Mouse (Mus musculus) hindbrain, embryonic 16.5 days (tissue): ENCODE results near the gene Fbxw8. TPM values are rescaled to one million over a fixed set of nuclear protein-coding genes. Genes with fewer than 3 reads are reported as not detected.

Experiments
- ATAC-seq: fragments of 200-750 bp; cut with Nextera tagmentation; 2 replicates; pipeline ENCODE4 v1.8.0; 2017; ENCODE audit warnings: moderate TSS enrichment, moderate library complexity
- H3K27ac ChIP-seq: fragments of 300-500 bp; sonication (generic); 2 replicates; pipeline ENCODE4 v1.5.1; 2014; ENCODE audit warnings: low read depth, mild to moderate bottlenecking, control low read depth, low read length, moderate library complexity
- H3K27me3 ChIP-seq: fragments of 300-500 bp; sonication (generic); replicated peaks from 2 replicates; pipeline ENCODE4 v1.6.1; 2014; ENCODE audit warnings: low read length; ENCODE audit not compliant: control insufficient read depth, insufficient read depth
- H3K36me3 ChIP-seq: fragments of 300-500 bp; sonication (generic); 2 replicates; pipeline ENCODE4 v1.6.1; 2014; ENCODE audit warnings: mild to moderate bottlenecking, low read length, moderate library complexity, mixed read lengths; ENCODE audit not compliant: control insufficient read depth, insufficient read depth
- H3K4me1 ChIP-seq: fragments of 300-500 bp; sonication (generic); 2 replicates; pipeline ENCODE4 v1.6.1; 2014; ENCODE audit warnings: low read depth, low read length; ENCODE audit not compliant: control insufficient read depth, insufficient read depth
- H3K4me2 ChIP-seq: fragments of 300-500 bp; sonication (generic); 2 replicates; pipeline ENCODE4 v1.6.1; 2014; ENCODE audit warnings: mild to moderate bottlenecking, low read length, control low read depth, moderate library complexity
- H3K4me3 ChIP-seq: fragments of 300-500 bp; sonication (generic); 2 replicates; pipeline ENCODE4 v1.5.1; 2014; ENCODE audit warnings: mild to moderate bottlenecking, low read length, control low read depth, moderate library complexity
- H3K9ac ChIP-seq: fragments of 300-500 bp; sonication (generic); 2 replicates; pipeline ENCODE4 v1.6.1; 2014; ENCODE audit warnings: low read depth, mild to moderate bottlenecking, control low read depth, low read length, moderate library complexity
- H3K9me3 ChIP-seq: fragments of 300-500 bp; sonication (generic); 2 replicates; pipeline ENCODE4 v1.6.1; 2014; ENCODE audit warnings: mild to moderate bottlenecking, low read length, moderate library complexity; ENCODE audit not compliant: control insufficient read depth
- WGBS: fragments of 180-500 bp; shearing (Covaris S2); extraction: QIAGEN DNeasy Blood & Tissue Kit; methylation state at CpG from one replicate; pipeline ENCODE4 v1.1.7; 2014; 5-methylcytosine and 5-hydroxymethylcytosine counted together
- polyA plus RNA-seq: library from polyadenylated mRNA; unstranded; fragments of >200 nt; fragmentation: Nextera tagmentation; extraction: Ambion mirVana; gene quantifications from 2 replicates; pipeline ENCODE4 v1.2.1, GENCODE M21; 2015

Gene Fbxw8
- polyA plus RNA-seq, 1 experiment from 2014 or later: 18.7 TPM

DNA sequence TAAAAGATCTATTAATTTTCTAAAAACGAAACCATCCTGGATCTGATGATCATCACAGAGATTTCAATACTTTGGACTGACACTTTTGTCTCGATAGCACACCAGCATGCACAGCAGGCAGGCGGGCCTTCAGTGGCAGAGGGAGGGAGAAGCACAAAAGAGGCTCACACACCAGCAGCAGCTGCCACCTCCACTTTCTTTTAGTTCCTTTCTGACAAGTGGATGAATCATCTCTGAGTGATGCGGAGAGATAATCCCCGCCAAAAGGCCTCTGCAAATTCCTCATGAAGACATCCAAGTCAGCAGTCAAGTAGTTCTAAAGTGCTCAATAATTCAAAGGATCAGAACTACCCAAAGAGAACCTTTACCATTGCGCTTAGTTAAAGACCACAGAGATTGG, 75.9 kb downstream of the Fbxw8 start:
- no peak overlapping the region for H3K4me2 ChIP-seq
- no peaks in the 10 kb centered on the region for H3K9me3 ChIP-seq
- no peak for ATAC-seq
- H3K4me3 ChIP-seq: no peak overlapping the region
- H3K4me1 ChIP-seq: peaks cover 57% of the 10 kb centered on the region
- 22% methylated on average over 6 of the region's 6 CpGs for WGBS
- H3K36me3 ChIP-seq: no peaks in the 10 kb centered on the region
- no peak overlapping the region for H3K27ac ChIP-seq
- H3K27me3 ChIP-seq: no peaks in the 10 kb centered on the region
- H3K9ac ChIP-seq: no peak overlapping the region

DNA sequence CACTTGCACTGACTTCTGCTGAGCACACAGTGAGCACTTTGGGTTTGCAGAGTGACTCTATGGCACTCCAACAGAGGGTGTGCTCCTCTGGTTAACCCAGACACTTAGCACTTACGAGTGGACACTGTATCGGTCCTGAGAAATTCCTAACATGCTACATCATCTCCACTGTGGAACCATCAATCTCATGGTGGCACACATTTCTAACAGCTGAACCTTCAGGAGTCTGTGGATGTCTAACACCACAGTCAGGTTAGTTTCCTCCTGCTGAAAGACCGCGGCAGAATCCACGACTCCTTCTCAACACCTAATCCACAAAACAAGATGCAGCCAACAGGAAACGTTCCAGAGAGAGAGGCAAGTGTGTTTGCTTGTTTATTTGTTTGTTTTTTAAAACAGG, 76.7 kb downstream of the Fbxw8 start:
- Histone ChIP-seq H3K27ac (no peak overlapping the region), H3K4me2 (no peak overlapping the region), H3K27me3 (no peaks in the 10 kb centered on the region), H3K36me3 (no peaks in the 10 kb centered on the region), H3K9ac (no peak overlapping the region), H3K4me1 (peaks cover 54% of the 10 kb centered on the region), H3K4me3 (no peak overlapping the region), H3K9me3 (no peaks in the 10 kb centered on the region)
- no peak for ATAC-seq
- 89% methylated on average over 6 of the region's 6 CpGs for WGBS

DNA sequence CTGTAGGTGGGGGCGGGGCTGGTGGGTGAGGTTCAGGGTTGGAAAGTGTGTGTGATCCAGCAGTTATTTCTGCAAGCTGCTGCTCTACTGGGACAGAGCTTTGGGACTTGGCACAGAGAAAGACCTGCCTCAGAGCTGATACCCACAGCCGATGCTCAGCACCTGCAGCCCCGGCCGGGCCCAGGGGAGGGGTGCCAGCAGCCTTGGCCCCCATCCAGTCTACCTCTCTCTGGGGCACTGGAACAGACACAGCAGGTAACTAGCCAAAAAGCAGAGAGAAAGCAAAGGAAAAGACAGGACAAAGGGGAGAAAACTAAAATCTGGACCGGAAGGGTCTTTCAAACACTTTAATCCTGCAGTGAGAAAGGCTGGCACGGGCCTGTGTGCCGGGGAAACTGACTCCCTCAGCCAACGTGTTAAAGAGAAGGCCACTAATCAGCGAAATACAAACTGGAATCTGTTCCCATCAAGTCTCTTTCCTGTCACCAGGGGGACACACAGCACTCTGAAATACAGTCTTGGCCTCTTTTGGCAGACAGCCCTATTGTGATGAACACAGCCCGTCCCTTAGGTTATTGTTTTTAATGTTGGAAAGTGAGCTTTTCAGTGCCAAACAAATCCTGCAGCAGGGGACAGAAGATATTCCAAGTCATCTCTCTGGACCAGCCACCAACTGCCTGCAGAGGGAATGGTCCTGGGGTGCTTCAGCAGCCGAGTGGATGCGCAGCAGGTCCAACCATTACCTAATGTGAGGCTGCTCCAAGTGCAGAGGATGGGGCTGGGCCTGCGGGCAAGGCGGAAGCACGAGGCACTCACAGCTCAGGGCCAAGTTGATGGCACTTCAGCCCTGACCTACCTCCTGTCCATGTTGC, 78.3 kb downstream of the Fbxw8 start:
- peaks cover 47% of the 10 kb centered on the region for H3K4me1 ChIP-seq
- no peaks in the 10 kb centered on the region for H3K9me3 ChIP-seq
- no peaks in the 10 kb centered on the region for H3K27me3 ChIP-seq
- H3K27ac ChIP-seq: peak overlapping the region; percentile 57; the same call in 1 of the 2 replicates
- peak; percentile 18 for ATAC-seq
- H3K9ac ChIP-seq: no peak overlapping the region
- H3K4me3 ChIP-seq: no peak overlapping the region
- H3K4me2 ChIP-seq: no peak overlapping the region
- no peaks in the 10 kb centered on the region for H3K36me3 ChIP-seq
- 53% methylated on average over 15 of the region's 15 CpGs for WGBS

DNA sequence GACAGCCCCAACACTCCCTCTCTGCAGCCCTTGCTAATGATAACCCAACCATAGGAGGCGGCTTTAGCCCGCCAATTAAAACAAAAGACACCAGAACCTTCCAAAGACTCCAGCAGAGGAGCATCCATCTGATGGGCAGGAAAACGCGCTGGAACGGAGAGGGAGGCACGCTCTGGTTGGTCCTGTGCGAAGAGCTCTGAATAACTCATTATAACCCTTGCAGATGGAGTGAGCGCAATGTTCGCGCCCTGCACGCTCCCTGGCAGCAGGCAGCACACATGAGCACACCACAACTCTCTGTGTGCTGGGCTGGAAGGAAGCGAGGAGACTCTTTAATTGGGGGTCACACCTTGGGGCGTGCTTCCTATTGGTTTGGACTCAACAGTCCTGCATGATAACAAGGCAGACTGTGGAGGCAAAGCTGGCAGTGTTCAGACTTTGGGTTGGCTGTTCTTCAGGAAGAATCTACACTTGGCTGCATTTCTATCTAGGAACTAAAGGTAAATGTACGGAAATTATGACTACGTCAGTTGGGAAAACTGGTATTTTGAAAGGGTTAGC, 82.0 kb downstream of the Fbxw8 start:
- Histone ChIP-seq H3K27ac (no peak overlapping the region), H3K27me3 (no peaks in the 10 kb centered on the region), H3K36me3 (no peaks in the 10 kb centered on the region), H3K9ac (no peak overlapping the region), H3K9me3 (no peaks in the 10 kb centered on the region), H3K4me2 (no peak overlapping the region), H3K4me1 (peaks cover 20% of the 10 kb centered on the region), H3K4me3 (no peak overlapping the region)
- WGBS: 36% methylated on average over 15 of the region's 15 CpGs
- ATAC-seq: peak; percentile 46; the same call in 1 of the 2 replicates

DNA sequence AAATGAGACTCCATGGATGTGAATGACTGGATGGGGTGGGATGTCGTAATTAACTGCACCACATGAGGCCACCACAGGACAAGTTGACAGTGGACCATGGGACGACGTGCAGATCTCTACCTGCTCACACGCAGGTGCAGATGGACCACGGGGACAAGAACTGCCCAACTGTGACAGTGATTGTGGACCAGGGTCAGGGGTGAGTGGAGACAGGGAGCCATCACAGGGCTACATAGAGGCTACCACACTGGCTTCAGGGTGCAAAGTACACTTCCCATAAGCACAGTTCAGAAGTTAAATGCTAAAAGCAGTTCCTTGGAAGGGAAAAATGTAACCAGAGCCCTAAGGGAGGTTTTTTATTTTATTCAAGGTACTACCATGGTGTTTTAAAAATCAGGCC, 83.5 kb downstream of the Fbxw8 start:
- H3K4me1 ChIP-seq: peaks cover 16% of the 10 kb centered on the region
- H3K9me3 ChIP-seq: no peaks in the 10 kb centered on the region
- WGBS: 64% methylated on average over 5 of the region's 5 CpGs

DNA sequence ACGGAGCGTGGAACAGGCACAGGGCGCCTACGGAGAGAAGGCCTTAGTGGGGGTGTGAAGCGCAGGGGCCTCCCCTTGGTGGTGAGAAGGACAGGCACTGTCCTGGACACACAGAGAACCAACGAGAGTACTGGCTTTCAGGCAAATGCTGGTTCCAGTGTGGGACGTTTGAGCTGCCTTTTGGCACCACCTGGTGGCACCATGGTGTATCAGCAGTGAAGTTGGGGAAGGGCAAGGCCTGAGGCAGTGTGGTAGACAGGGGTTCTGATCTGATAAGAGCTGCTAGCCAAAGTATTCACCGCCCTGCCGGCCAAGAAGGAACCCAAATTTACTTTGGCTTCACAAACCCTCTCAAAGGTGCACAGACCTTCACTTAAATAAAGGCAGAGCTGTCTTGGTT, 85.9 kb downstream of the Fbxw8 start:
- 46% methylated on average over 9 of the region's 9 CpGs for whole genome bisulfite sequencing
- peaks cover 4% of the 10 kb centered on the region; the same call in 1 of the 2 replicates for H3K36me3 ChIP-seq
- no peak overlapping the region for H3K4me2 ChIP-seq
- no peak overlapping the region for H3K4me3 ChIP-seq
- no peak overlapping the region for H3K9ac ChIP-seq
- no peaks in the 10 kb centered on the region for H3K27me3 ChIP-seq
- no peaks in the 10 kb centered on the region for H3K9me3 ChIP-seq
- ATAC-seq: peak; percentile 54
- no peak overlapping the region for H3K27ac ChIP-seq
- H3K4me1 ChIP-seq: peaks cover 28% of the 10 kb centered on the region

More for the DNA sequence above, 83.5 kb downstream of the Fbxw8 start:
- H3K9ac ChIP-seq: no peak overlapping the region
- H3K4me2 ChIP-seq: no peak overlapping the region
- no peak overlapping the region for H3K4me3 ChIP-seq
- H3K36me3 ChIP-seq: peaks cover 4% of the 10 kb centered on the region; the same call in 1 of the 2 replicates
- H3K27me3 ChIP-seq: no peaks in the 10 kb centered on the region
- ATAC-seq: no peak
- H3K27ac ChIP-seq: no peak overlapping the region

DNA sequence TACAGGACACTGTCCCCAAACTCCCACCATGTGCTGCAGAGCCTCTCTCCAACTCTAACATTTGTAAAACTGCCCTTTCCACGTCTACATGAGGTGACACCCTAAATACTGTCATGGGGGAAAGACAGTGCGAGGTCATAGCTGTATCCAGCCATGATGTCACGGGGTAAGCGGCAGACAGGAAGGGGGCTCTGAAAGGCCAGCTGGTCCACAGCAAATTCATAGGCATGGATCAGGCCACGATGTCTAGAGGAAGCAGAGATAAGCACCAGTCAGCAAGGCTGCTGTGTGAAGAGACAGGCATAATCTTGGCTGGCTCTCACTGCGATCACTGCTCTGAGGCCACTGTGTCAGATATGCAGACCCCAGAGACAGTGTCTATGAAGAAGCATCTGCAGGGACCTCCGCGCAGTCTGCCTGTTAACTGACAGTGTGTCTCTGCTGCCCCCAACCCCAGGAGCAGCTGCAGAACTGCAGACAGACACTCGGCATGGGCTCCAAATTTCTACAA, 87.2 kb downstream of the Fbxw8 start:
- no peaks in the 10 kb centered on the region for H3K9me3 ChIP-seq
- peaks cover 4% of the 10 kb centered on the region; the same call in 1 of the 2 replicates for H3K36me3 ChIP-seq
- H3K4me2 ChIP-seq: no peak overlapping the region
- H3K4me3 ChIP-seq: no peak overlapping the region
- H3K4me1 ChIP-seq: peaks cover 34% of the 10 kb centered on the region
- no peak overlapping the region for H3K27ac ChIP-seq
- H3K9ac ChIP-seq: no peak overlapping the region
- 83% methylated on average over 9 of the region's 9 CpGs for WGBS
- H3K27me3 ChIP-seq: no peaks in the 10 kb centered on the region
- no peak for ATAC-seq

DNA sequence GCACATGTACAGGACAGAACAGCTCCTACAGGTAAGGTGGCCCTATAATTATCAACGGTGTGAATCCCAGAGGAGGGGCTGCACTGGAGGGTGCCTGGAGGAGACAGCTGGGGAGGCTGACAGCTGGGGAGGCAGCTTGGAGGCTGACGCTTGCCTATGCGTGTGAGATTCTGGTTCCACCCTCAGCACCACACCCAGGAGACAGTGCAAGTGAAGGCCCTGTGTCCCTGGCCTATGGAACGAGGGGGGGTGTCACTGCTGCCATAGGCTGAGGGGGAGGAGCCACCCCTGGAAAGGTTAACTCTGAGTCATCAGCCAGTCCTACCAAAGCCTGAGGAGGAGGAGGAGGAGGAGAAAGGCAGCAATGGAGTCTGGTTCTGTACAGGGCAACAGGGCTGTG, 87.7 kb downstream of the Fbxw8 start:
- H3K4me2 ChIP-seq: no peak overlapping the region
- ATAC-seq: no peak
- peaks cover 4% of the 10 kb centered on the region; the same call in 1 of the 2 replicates for H3K36me3 ChIP-seq
- H3K27ac ChIP-seq: no peak overlapping the region
- H3K4me3 ChIP-seq: no peak overlapping the region
- peaks cover 32% of the 10 kb centered on the region for H3K4me1 ChIP-seq
- WGBS: 68% methylated on average over 4 of the region's 4 CpGs
- no peaks in the 10 kb centered on the region for H3K27me3 ChIP-seq
- no peak overlapping the region for H3K9ac ChIP-seq
- H3K9me3 ChIP-seq: no peaks in the 10 kb centered on the region

DNA sequence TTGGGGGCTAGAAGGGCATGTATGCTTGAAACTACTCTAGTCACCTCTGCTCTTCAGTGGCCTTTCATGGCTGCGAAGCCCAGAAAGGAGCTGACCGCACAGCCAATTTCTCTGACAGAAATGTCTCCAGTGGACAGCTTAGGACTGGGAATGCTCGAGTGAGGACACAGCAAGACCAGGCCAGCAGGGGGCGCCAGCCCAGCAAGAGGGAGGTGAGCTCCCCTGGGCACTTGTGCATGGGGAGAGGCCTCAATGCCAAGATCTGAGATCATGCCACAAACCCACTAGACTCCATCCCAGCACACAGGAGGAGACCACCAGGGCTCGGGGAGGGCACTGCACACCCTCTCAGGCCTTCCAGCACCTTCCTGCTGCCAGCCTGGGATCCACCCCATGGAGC, 88.4 kb downstream of the Fbxw8 start:
- no peak for ATAC-seq

More for the DNA sequence above, 88.4 kb downstream of the Fbxw8 start:
- no peak overlapping the region for H3K27ac ChIP-seq
- peaks cover 4% of the 10 kb centered on the region; the same call in 1 of the 2 replicates for H3K36me3 ChIP-seq
- H3K9ac ChIP-seq: no peak overlapping the region
- no peak overlapping the region for H3K4me2 ChIP-seq
- WGBS: 56% methylated on average over 5 of the region's 5 CpGs
- H3K27me3 ChIP-seq: no peaks in the 10 kb centered on the region
- H3K4me1 ChIP-seq: peaks cover 31% of the 10 kb centered on the region
- no peaks in the 10 kb centered on the region for H3K9me3 ChIP-seq
- no peak overlapping the region for H3K4me3 ChIP-seq
